Mouse (Mus musculus) E14TG2a.4 (cell line): ENCODE data around the gene Gm10643.

ENCODE experiments used
- CTCF ChIP-seq: conservative IDR thresholded peaks from 2 replicates; pipeline ENCODE4 v1.5.1; 2014; ENCODE audit warnings: low read length
- NANOG ChIP-seq: IDR thresholded peaks from 2 replicates; pipeline ENCODE4 v1.6.1; 2014; ENCODE audit warnings: borderline replicate concordance, low read length, mixed read lengths
- POU5F1 ChIP-seq: IDR thresholded peaks from 2 replicates; pipeline ENCODE4 v1.6.1; 2014; ENCODE audit warnings: low read length, borderline replicate concordance

DNA sequence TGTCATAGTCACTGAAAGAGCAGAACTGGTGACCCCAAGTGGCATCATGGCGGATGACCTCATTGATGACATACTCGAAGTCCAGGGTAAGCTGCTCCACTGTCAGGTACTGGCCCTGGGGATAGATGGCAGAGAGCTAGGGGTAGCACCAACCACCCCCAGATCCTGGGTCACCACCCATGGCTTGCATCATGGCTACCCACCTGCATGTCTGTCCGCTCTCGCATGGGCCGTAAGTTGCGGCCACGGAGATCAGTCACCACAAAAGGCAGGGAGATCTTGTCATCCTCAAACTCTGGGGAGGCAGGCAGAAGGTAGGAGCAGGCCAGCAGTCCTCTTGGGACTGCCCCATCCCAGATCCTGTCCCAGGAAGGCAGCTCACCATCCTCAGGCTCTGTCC is 33.4 kb upstream of the Gm10643 start:
- no peak for TF ChIP-seq CTCF
- no peak for TF ChIP-seq NANOG
- TF ChIP-seq POU5F1 = no peak
